Mouse (Mus musculus) forebrain, postnatal 0 days (tissue): ENCODE results near the gene Mafk. TPM values are rescaled to one million over a fixed set of nuclear protein-coding genes. Genes with fewer than 3 reads are reported as not detected.

Experiments used
- ATAC-seq: fragments of 200-750 bp; cut with Nextera tagmentation; 2 replicates; pipeline ENCODE4 v1.8.0; 2017; ENCODE audit warnings: mild to moderate bottlenecking, moderate library complexity
- DNase-seq: peaks from one replicate; pipeline ENCODE4 v3.0.0-alpha.2; 2015
- H3K27ac ChIP-seq: fragments of 300-500 bp; sonication (generic); 2 replicates; pipeline ENCODE4 v1.5.1; 2014; ENCODE audit warnings: low read depth, mild to moderate bottlenecking, antibody characterized with exemption, low read length, moderate library complexity, mixed read lengths
- H3K27me3 ChIP-seq: fragments of 300-500 bp; sonication (generic); 2 replicates; pipeline ENCODE4 v1.6.1; 2014; ENCODE audit warnings: mild to moderate bottlenecking, low read length, mixed read lengths; ENCODE audit not compliant: insufficient read depth
- H3K36me3 ChIP-seq: fragments of 300-500 bp; sonication (generic); 2 replicates; pipeline ENCODE4 v1.6.1; 2014; ENCODE audit warnings: mild to moderate bottlenecking, moderate library complexity; ENCODE audit not compliant: insufficient read depth
- H3K4me1 ChIP-seq: fragments of 300-500 bp; sonication (generic); 2 replicates; pipeline ENCODE4 v1.6.1; 2014; ENCODE audit warnings: antibody characterized with exemption; ENCODE audit not compliant: insufficient read depth
- H3K4me2 ChIP-seq: fragments of 300-500 bp; sonication (generic); 2 replicates; pipeline ENCODE4 v1.6.1; 2014; ENCODE audit warnings: low read depth, mild to moderate bottlenecking, moderate library complexity
- H3K4me3 ChIP-seq: fragments of 300-500 bp; sonication (generic); 2 replicates; pipeline ENCODE4 v1.5.1; 2014; ENCODE audit warnings: low read depth, low read length, mixed read lengths
- H3K9ac ChIP-seq: fragments of 300-500 bp; sonication (generic); 2 replicates; pipeline ENCODE4 v1.6.1; 2014; ENCODE audit warnings: mild to moderate bottlenecking
- H3K9me3 ChIP-seq: fragments of 300-500 bp; sonication (generic); 2 replicates; pipeline ENCODE4 v1.6.1; 2016; ENCODE audit warnings: low read length
- CTCF ChIP-seq: sonication (generic); IDR thresholded peaks from 2 replicates; pipeline ENCODE4 v1.5.1; 2016; ENCODE audit warnings: antibody characterized with exemption, control low read depth, low read depth
- WGBS: fragments of 180-500 bp; shearing (Covaris S2); extraction: QIAGEN DNeasy Blood & Tissue Kit; methylation state at CpG from one replicate; pipeline ENCODE4 v1.1.7; 2014; 5-methylcytosine and 5-hydroxymethylcytosine counted together
- polyA plus RNA-seq: library from polyadenylated mRNA; unstranded; fragments of >200 nt; fragmentation: Nextera tagmentation; extraction: Ambion mirVana; gene quantifications from 2 replicates; pipeline ENCODE4 v1.2.1, GENCODE M21; 2015
- total RNA-seq: library from RNA; depleted of rRNA; stranded (reverse); fragments of >200 nt; gene quantifications from 2 replicates; pipeline ENCODE4 v1.2.3, GENCODE M21; 2014

Gene Mafk
- total and polyA plus RNA-seq, 2 experiments from 2014 or later, result 9.6 to 23.2 TPM

DNA sequence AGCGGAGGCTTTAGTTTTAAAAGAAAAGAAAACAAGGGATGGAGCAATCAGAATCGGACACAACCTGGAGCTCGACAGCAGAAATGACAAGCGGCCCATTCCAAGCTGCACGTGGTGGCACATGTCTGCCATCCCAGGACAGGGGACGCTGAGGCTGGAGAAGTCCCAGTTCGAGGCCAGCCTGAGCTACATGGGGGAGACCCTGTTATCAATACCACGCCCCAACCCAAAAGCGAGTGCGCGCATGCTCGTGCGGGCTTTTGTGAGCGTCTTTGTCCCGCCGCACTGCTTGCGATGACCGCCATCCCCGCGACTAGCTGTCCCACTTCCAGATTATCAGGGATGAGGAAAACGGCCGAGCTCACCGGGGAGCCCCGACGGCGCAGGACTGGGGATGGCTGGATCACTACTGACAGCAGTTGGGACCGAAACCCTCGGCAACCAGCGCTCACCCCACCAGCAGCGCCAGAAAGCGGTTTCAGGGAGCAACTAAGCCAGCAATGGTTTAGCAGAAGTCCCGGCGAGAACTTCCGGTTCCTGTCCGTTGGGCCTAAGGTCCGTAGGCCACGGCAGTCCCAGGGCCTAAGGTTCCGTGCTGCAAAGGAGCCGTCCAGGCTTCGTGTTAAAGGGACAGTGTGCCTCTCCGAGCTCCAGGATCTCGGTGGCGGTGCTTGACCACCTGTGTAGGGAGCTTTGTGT, 35.2 kb downstream of the Mafk start, which contains the start of the genes Gm26938 and Psmg3:
Gene Gm26938, minus strand, starts transcription at position 51 of the 699 bp plus-strand sequence.
Gene Psmg3, minus strand, starts transcription at position 529 of the 699 bp plus-strand sequence.
- peak within 1 kb of the TSS; percentile 79 for H3K4me3 ChIP-seq
- H3K27ac ChIP-seq, result peak within 1 kb of the TSS; percentile 88
- no peaks in the 10 kb centered on the region for H3K27me3 ChIP-seq
- H3K9ac ChIP-seq, result peak within 1 kb of the TSS; percentile 81
- 1% methylated on average over 43 of the region's 43 CpGs for WGBS
- peak within 1 kb of the TSS; percentile 81 for H3K4me2 ChIP-seq
- no peaks in the 10 kb centered on the region for H3K9me3 ChIP-seq
- DNase-seq (peak; percentile 94), ATAC-seq (peak; percentile 92)
- H3K4me1 ChIP-seq, result peaks cover 11% of the 10 kb centered on the region
- TF ChIP-seq CTCF, result peak; percentile 5; the same call in 1 of the 2 replicates
- peaks cover 24% of the 10 kb centered on the region for H3K36me3 ChIP-seq

DNA sequence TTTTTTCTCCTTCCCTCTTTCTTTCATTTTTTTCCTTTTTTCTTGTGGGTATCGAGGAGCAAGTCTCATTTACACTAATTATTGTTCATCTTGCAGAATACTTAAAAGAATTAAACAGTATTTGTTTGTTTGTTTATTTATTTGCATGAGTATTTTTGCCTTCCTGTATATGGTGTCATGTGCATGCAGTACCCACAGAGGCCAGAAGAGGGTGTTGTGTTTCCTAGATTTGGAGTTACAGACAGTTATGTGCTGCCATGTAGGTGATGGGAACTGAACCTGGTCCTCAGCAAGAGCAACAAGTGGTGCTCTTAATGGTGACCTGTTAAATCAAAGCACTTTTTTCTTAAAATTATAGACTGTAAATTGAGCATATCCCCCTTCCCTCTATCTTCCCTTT, 36.3 kb downstream of the Mafk start:
- Histone ChIP-seq H3K9ac (no peak overlapping the region), H3K4me3 (no peak overlapping the region), H3K27me3 (no peaks in the 10 kb centered on the region), H3K36me3 (peaks cover 13% of the 10 kb centered on the region), H3K27ac (no peak overlapping the region), H3K9me3 (no peaks in the 10 kb centered on the region), H3K4me1 (peaks cover 11% of the 10 kb centered on the region), H3K4me2 (no peak overlapping the region)
- TF ChIP-seq CTCF, result peak; percentile 57
- DNase-seq (no peak), ATAC-seq (no peak)
- 94% methylated on average over 1 of the region's 1 CpGs for WGBS

DNA sequence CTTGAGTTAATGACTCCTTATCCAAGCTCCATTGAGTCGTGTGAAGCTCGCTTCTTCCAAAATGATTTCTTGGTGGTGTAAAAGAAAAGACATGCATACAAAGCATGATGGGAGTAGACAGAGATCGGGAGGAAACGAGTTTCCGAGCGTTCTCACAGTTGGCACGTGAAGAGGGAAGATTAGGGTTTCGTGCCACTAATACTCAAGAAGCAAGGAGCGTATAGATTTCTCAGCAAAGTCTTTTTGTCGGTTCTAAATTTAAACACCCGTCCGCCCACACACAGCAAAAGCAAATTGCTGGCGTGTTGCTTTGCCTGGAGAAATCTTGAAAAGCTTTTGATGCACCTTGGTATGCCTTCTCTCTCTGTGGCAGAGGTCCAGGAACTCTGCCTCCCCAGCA, 38.1 kb downstream of the Mafk start:
- WGBS, result 66% methylated on average over 13 of the region's 13 CpGs
- TF ChIP-seq CTCF, result no peak
- peak; percentile 47 for DNase-seq
- Histone ChIP-seq H3K4me2 (no peak overlapping the region), H3K4me1 (peaks cover 11% of the 10 kb centered on the region), H3K9me3 (no peaks in the 10 kb centered on the region), H3K27me3 (no peaks in the 10 kb centered on the region), H3K36me3 (no peaks in the 10 kb centered on the region), H3K27ac (peak overlapping the region; percentile 41), H3K9ac (no peak overlapping the region), H3K4me3 (no peak overlapping the region)
- peak; percentile 32; the same call in 1 of the 2 replicates for ATAC-seq

DNA sequence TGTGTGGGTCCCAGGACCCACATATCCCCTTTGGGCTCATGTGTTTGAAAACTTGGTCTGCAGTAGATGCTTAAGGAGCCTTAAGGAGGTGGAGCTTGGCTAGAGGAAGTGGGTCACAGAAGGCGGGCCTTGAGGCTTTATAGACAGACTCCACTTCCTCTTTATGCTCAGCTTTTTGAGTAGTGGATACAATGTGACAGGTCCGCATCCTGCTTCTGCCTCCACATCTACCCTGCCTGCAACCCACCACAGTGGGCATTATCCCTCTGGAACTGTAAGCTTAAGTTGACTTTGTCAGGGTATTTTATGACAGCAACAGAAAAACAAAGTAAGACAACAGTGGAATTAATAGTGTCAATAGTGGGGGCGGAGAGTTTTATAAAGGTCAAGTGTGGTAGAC, 39.4 kb downstream of the Mafk start:
- Histone ChIP-seq H3K27me3 (no peaks in the 10 kb centered on the region), H3K4me1 (peaks cover 4% of the 10 kb centered on the region), H3K4me3 (no peak overlapping the region), H3K4me2 (no peak overlapping the region), H3K27ac (no peak overlapping the region), H3K36me3 (no peaks in the 10 kb centered on the region), H3K9me3 (no peaks in the 10 kb centered on the region), H3K9ac (no peak overlapping the region)
- DNase-seq (no peak), ATAC-seq (no peak)
- 92% methylated on average over 3 of the region's 3 CpGs for WGBS
- TF ChIP-seq CTCF, result no peak

DNA sequence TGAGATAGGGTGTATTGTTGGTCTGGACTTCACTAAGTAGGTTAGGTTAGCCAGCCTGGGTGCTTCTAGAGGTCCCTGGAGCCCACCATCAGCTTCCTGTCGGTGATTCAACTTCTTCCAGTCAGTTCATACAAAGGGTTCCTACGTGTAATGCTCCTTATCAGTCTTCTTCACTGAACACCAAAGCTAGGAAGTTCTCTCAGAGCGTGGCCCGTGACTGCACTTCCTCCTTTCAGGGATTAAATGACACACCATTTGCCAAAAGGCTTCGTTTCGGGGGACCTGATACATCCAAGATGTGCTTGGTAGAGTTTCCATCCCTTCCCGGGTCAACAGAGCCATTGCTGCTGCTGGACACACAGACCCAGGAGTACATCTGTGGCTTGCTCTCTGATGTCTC, 40.8 kb downstream of the Mafk start:
- Histone ChIP-seq H3K4me3 (no peak overlapping the region), H3K4me2 (no peak overlapping the region), H3K36me3 (no peaks in the 10 kb centered on the region), H3K9ac (no peak overlapping the region), H3K27me3 (no peaks in the 10 kb centered on the region), H3K4me1 (no peaks in the 10 kb centered on the region), H3K27ac (no peak overlapping the region), H3K9me3 (no peaks in the 10 kb centered on the region)
- WGBS, result 80% methylated on average over 7 of the region's 7 CpGs
- no peak for TF ChIP-seq CTCF
- DNase-seq (no peak), ATAC-seq (no peak)

DNA sequence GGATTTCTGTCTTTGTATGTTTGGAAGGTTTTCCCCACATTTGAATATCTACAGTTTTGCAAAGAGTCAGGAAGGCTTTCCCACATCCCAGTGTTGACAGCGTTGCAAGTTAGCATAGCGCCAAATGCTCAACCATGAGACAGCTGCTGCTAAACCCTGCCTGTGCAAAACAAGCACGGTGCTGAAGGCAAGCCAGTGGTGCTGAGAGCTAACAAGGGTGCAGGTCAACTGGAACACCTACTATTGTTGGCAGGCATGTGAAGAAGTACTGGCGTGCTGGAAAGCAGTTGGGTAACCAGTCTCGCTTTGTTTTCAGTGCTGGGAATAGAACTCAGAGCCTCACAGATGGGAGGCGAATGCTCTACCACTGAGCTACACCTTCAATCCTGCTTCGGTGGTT, 44.4 kb downstream of the Mafk start:
- no peak overlapping the region for H3K4me2 ChIP-seq
- H3K27me3 ChIP-seq, result no peaks in the 10 kb centered on the region
- H3K9me3 ChIP-seq, result no peaks in the 10 kb centered on the region
- no peak overlapping the region for H3K4me3 ChIP-seq
- no peak overlapping the region for H3K27ac ChIP-seq
- H3K9ac ChIP-seq, result no peak overlapping the region
- no peak for TF ChIP-seq CTCF
- 79% methylated on average over 7 of the region's 7 CpGs for WGBS
- no peak for ATAC-seq
- no peaks in the 10 kb centered on the region for H3K4me1 ChIP-seq
- no peak for DNase-seq
- H3K36me3 ChIP-seq, result no peaks in the 10 kb centered on the region

DNA sequence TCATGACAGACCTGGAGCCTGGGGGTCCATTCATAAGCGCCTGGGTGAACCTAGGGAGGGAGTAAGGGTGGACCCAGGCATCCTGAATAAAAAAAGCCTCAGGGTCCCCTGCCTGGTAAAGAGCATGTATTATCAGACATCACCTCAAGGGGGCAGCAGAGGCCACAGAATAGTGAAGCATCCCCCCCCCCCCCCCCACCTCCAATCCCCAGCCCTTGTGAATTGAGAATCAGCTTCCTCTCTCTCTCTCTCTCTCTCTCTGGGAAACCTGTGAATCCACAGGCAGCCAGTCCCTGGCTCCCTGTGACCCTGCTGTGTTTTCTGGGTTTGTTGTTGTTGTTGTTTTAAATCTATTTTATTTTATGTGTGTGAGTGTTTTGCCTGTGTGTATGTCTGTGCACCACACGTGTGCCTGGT, 47.2 kb downstream of the Mafk start:
- Histone ChIP-seq H3K27me3 (no peaks in the 10 kb centered on the region), H3K4me1 (no peaks in the 10 kb centered on the region), H3K36me3 (no peaks in the 10 kb centered on the region), H3K9ac (no peak overlapping the region), H3K9me3 (no peaks in the 10 kb centered on the region), H3K4me2 (no peak overlapping the region), H3K27ac (no peak overlapping the region), H3K4me3 (no peak overlapping the region)
- peak; percentile 84 for DNase-seq
- ATAC-seq, result peak; percentile 71
- peak; percentile 64 for TF ChIP-seq CTCF
- 15% methylated on average over 2 of the region's 2 CpGs for WGBS
